Mouse (Mus musculus) heart, postnatal 0 days (tissue): ENCODE data around the gene Zbtb40.

Experiments
- CTCF ChIP-seq: IDR thresholded peaks from 2 replicates; pipeline ENCODE4 v1.5.1; 2016; ENCODE audit warnings: antibody characterized with exemption, control low read depth, low read depth
- EP300 ChIP-seq: IDR thresholded peaks from 2 replicates; pipeline ENCODE4 v1.6.1; 2016; ENCODE audit warnings: antibody characterized with exemption, low read depth

GRCm38 (mm10) chr4:137042039-137042438, 6.6 kb downstream of the Zbtb40 start:
- TF ChIP-seq CTCF (no peak), EP300 (no peak)
